ENCODE assay signal across 13 mouse cellular contexts in genomic region chr6:60935448-60936130, GRCm38 (mm10). TPM values are rescaled to one million over a fixed set of nuclear protein-coding genes. Genes with fewer than 3 reads are reported as not detected.
DNase-seq lines count a peak whose midpoint lies in the region; ATAC-seq and TF ChIP-seq lines count a peak whose summit lies in the region.
"Had no signal": no experiment of that assay in that cellular context is flagged by ENCODE, and none has a peak within 500 bp of the region (broad histone marks: within the 10 kb centered on the region; RNA-seq: fewer than 3 reads in every experiment).

No protein-coding gene starts in this region.

- WGBS in stomach, embryonic 14.5 days, result 62% methylated on average over 4 of the region's 4 CpGs
- 47% methylated on average over 4 of the region's 4 CpGs for WGBS in stomach, postnatal 0 days
- WGBS in liver, embryonic 16.5 days (ENCODE audit: insufficient replicate concordance), result 17% methylated on average over 4 of the region's 4 CpGs
- 69% methylated on average over 4 of the region's 4 CpGs for WGBS in midbrain, postnatal 0 days

- no peaks in the 10 kb centered on the region for H3K36me3 ChIP-seq in stomach, embryonic 14.5 days (ENCODE audit: control insufficient read depth, insufficient read depth, low read length)
- no peaks in the 10 kb centered on the region for H3K36me3 ChIP-seq in stomach, postnatal 0 days (ENCODE audit: control insufficient read depth, insufficient read depth, low read length)
- no peaks in the 10 kb centered on the region for H3K36me3 ChIP-seq in liver, embryonic 16.5 days (ENCODE audit: control insufficient read depth, insufficient read depth)
- H3K36me3 ChIP-seq in midbrain, postnatal 0 days (ENCODE audit: insufficient read depth, low read length), result no peaks in the 10 kb centered on the region
- H3K36me3 ChIP-seq: midbrain, embryonic 13.5 days; neural tube, embryonic 15.5 days had no signal

- no peak for TF ChIP-seq EP300 in stomach, postnatal 0 days (optimal IDR thresholded peaks at IDR 0.05)

- no peaks in the 10 kb centered on the region for H3K4me1 ChIP-seq in stomach, embryonic 14.5 days (ENCODE audit: control insufficient read depth, insufficient read depth, low read length)
- no peaks in the 10 kb centered on the region for H3K4me1 ChIP-seq in stomach, postnatal 0 days (replicated peaks; ENCODE audit: control insufficient read depth, insufficient read depth)
- peaks cover 26% of the 10 kb centered on the region for H3K4me1 ChIP-seq in liver, embryonic 16.5 days (ENCODE audit: control insufficient read depth, low read depth, low read length)
- H3K4me1 ChIP-seq in midbrain, postnatal 0 days (ENCODE audit: insufficient read depth, low read length), result no peaks in the 10 kb centered on the region
- H3K4me1 ChIP-seq: forebrain, embryonic 13.5 days; midbrain, embryonic 13.5 days; neural tube, embryonic 15.5 days had no signal

- H3K27ac ChIP-seq in stomach, embryonic 14.5 days (ENCODE audit: low read length), result no peak overlapping the region
- no peak overlapping the region for H3K27ac ChIP-seq in stomach, postnatal 0 days (replicated peaks)
- H3K27ac ChIP-seq in liver, embryonic 16.5 days (ENCODE audit: low read length), result peak overlapping the region; percentile 100
- no peak overlapping the region for H3K27ac ChIP-seq in midbrain, postnatal 0 days (ENCODE audit: low read depth, low read length)
- H3K27ac ChIP-seq: forebrain, embryonic 13.5 days; midbrain, embryonic 13.5 days; neural tube, embryonic 15.5 days had no signal

- H3K27me3 ChIP-seq in stomach, embryonic 14.5 days (ENCODE audit: control insufficient read depth, insufficient read depth, low read length), result no peaks in the 10 kb centered on the region
- H3K27me3 ChIP-seq in stomach, postnatal 0 days (ENCODE audit: control insufficient read depth, insufficient read depth, low read length), result no peaks in the 10 kb centered on the region
- H3K27me3 ChIP-seq in liver, embryonic 16.5 days (ENCODE audit: control insufficient read depth, insufficient read depth, low read depth, low read length), result no peaks in the 10 kb centered on the region
- H3K27me3 ChIP-seq in midbrain, postnatal 0 days (ENCODE audit: insufficient read depth, low read length), result no peaks in the 10 kb centered on the region
- H3K27me3 ChIP-seq: forebrain, embryonic 13.5 days; midbrain, embryonic 13.5 days; neural tube, embryonic 15.5 days had no signal

- no peaks in the 10 kb centered on the region for H3K9me3 ChIP-seq in stomach, embryonic 14.5 days (ENCODE audit: control insufficient read depth, low read depth, low read length)
- H3K9me3 ChIP-seq in stomach, postnatal 0 days (ENCODE audit: control insufficient read depth, low read length), result no peaks in the 10 kb centered on the region
- H3K9me3 ChIP-seq in liver, embryonic 16.5 days (replicated peaks; ENCODE audit: control insufficient read depth, low read length), result no peaks in the 10 kb centered on the region
- no peaks in the 10 kb centered on the region for H3K9me3 ChIP-seq in midbrain, postnatal 0 days (ENCODE audit: low read length)
- H3K9me3 ChIP-seq: forebrain, embryonic 13.5 days; midbrain, embryonic 13.5 days; neural tube, embryonic 15.5 days had no signal

- no peak overlapping the region for H3K4me2 ChIP-seq in stomach, embryonic 14.5 days (replicated peaks; ENCODE audit: low read depth, low read length)
- H3K4me2 ChIP-seq in stomach, postnatal 0 days (replicated peaks; ENCODE audit: low read depth), result no peak overlapping the region
- peak overlapping the region; percentile 82 for H3K4me2 ChIP-seq in liver, embryonic 16.5 days (ENCODE audit: low read depth, low read length)
- no peak overlapping the region for H3K4me2 ChIP-seq in midbrain, postnatal 0 days (ENCODE audit: low read depth, low read length, poor library complexity, severe bottlenecking)
- H3K4me2 ChIP-seq: forebrain, embryonic 13.5 days; midbrain, embryonic 13.5 days; neural tube, embryonic 15.5 days had no signal

- peak; percentile 74; the same call in 1 of the 2 replicates for ATAC-seq in stomach, embryonic 14.5 days (ENCODE audit: insufficient number of reproducible peaks, insufficient read depth, low FRiP score, low read depth)
- no peak for ATAC-seq in stomach, postnatal 0 days (ENCODE audit: low FRiP score, low TSS enrichment)
- peak; percentile 91 for ATAC-seq in liver, embryonic 16.5 days (ENCODE audit: low read depth)
- ATAC-seq in midbrain, postnatal 0 days (ENCODE audit: low FRiP score), result no peak
- ATAC-seq: forebrain, embryonic 13.5 days; midbrain, embryonic 13.5 days had no signal

- H3K4me3 ChIP-seq in stomach, embryonic 14.5 days (ENCODE audit: low read depth, low read length), result no peak overlapping the region
- no peak overlapping the region for H3K4me3 ChIP-seq in stomach, postnatal 0 days (ENCODE audit: low read depth, low read length)
- H3K4me3 ChIP-seq in liver, embryonic 16.5 days (ENCODE audit: low read depth, low read length), result peak overlapping the region; percentile 48
- H3K4me3 ChIP-seq in midbrain, postnatal 0 days (ENCODE audit: low read depth, low read length), result no peak overlapping the region
- H3K4me3 ChIP-seq: forebrain, embryonic 13.5 days; midbrain, embryonic 13.5 days; neural tube, embryonic 15.5 days had no signal

- TF ChIP-seq CTCF in stomach, postnatal 0 days (IDR thresholded peaks at IDR 0.05; ENCODE audit: low read depth), result no peak
- TF ChIP-seq CTCF in midbrain, postnatal 0 days (IDR thresholded peaks at IDR 0.05), result no peak

- no peak overlapping the region for H3K9ac ChIP-seq in stomach, embryonic 14.5 days (replicated peaks; ENCODE audit: low read depth, low read length)
- H3K9ac ChIP-seq in stomach, postnatal 0 days (ENCODE audit: low read length), result no peak overlapping the region
- H3K9ac ChIP-seq in liver, embryonic 16.5 days (ENCODE audit: low read depth, low read length), result peak overlapping the region; percentile 74
- H3K9ac ChIP-seq in midbrain, postnatal 0 days (replicated peaks; ENCODE audit: low read length, poor library complexity, severe bottlenecking), result no peak overlapping the region
- H3K9ac ChIP-seq: forebrain, embryonic 13.5 days; midbrain, embryonic 13.5 days; neural tube, embryonic 15.5 days had no signal

- peak; percentile 12 for DNase-seq in embryo, embryonic 10.5 days (ENCODE audit: low spot score)
- DNase-seq in embryo, embryonic 11 days, result no peak
- no peak for DNase-seq in stomach, postnatal 0 days (ENCODE audit: low spot score)
- DNase-seq in right cerebral cortex, postnatal 25 days, result no peak
- DNase-seq in layer of hippocampus, postnatal 25 days (ENCODE audit: extremely low spot score in 1 of 2, low spot score in 1 of 2), result no peak
- DNase-seq in midbrain, postnatal 0 days (ENCODE audit: low spot score), result no peak
- DNase-seq: kidney, postnatal 36 days; right cerebral cortex, adult 18-20 months had no signal

RNA-seq across cellular contexts. Expression of gene Mmrn1, which starts 10.8 kb away (rescaled TPM):
- polyA plus RNA-seq in stomach, embryonic 14.5 days (2014; fragmentation: Nextera tagmentation; extraction: Ambion mirVana), result 4.9 and 6.1 TPM in 2 replicates
- 1.6 and 1.8 TPM in 2 replicates for polyA plus RNA-seq in stomach, postnatal 0 days (2015; fragmentation: Nextera tagmentation; extraction: Ambion mirVana)
- polyA plus RNA-seq in liver, embryonic 16.5 days (2015; fragmentation: Nextera tagmentation; extraction: Ambion mirVana), result 4.3 and 4.4 TPM in 2 replicates
- under 1 TPM in 1 of 2 experiments, not detected in 1; 0.12 TPM for total RNA-seq in layer of hippocampus, postnatal 25 days (2021)
- 1.5 and 1.6 TPM in 2 replicates for total RNA-seq in midbrain, postnatal 0 days (2014; rRNA removed)
- 0.88 and 1.0 TPM in 2 replicates for polyA plus RNA-seq in midbrain, postnatal 0 days (2015; fragmentation: Nextera tagmentation; extraction: Ambion mirVana)

Comparison
In these comparisons a context has a peak if more than half of its experiments do, and no peak if none do; other contexts are left out.
1. ATAC-seq: peak in stomach, embryonic 14.5 days (single experiment) and liver, embryonic 16.5 days (single experiment); none in stomach, postnatal 0 days (single experiment) and midbrain, postnatal 0 days (single experiment).